Mouse (Mus musculus) megakaryocyte, embryonic 14.5 days (primary cell): ENCODE data around the gene Pold3.

Experiments
- FLI1 ChIP-seq: IDR thresholded peaks from 2 replicates; pipeline ENCODE4 v1.6.1; 2012; ENCODE audit warnings: low read length, inconsistent platforms, mixed read lengths
- GATA1 ChIP-seq: IDR thresholded peaks from 3 replicates; pipeline ENCODE4 v1.6.1; 2012; ENCODE audit warnings: mixed read lengths, low read length, inconsistent platforms, borderline replicate concordance

DNA sequence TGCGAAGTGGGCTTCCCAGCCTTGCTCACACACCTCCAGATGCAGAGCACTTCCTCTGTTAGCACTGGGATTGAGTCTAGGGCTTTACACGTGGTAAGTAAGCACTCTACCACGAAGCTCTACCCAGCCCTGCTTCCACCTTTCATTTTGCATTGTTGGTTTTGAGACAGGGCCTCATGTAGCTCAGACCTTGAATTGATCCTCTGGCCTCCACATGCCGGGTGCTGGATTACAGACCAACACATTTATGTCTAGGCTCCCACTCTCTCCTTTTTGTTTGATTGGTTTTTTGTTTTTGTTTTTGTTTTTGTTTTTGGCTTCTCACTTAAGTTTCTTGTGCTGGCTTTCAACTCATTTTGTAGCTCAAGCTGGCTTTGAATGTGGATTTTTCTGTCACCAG, 49.4 kb upstream of the Pold3 start:
- TF ChIP-seq GATA1 (no peak), FLI1 (no peak)
